Mouse (Mus musculus): Measurements from ENCODE around the gene Eya3.
A peak's percentile ranks its signal among the peaks of the same experiment; 100 is the strongest.
"Not testable (repeated sequence)": the region's sequence is repeated elsewhere in the genome, so short reads cannot be mapped to it uniquely, and the experiment has no call there.

The Eya3 gene

GRCm38 (mm10) chr4:132741491-132741890 lies 102.7 kb downstream of the Eya3 start:
- peak; percentile 44 for DNase-seq (ENCODE audit: low read depth)

GRCm38 (mm10) chr4:132743992-132744911 lies 105.5 kb downstream of the Eya3 start:
- DNase-seq (ENCODE audit: low read depth): no peak

- DNase-seq (ENCODE audit: low read depth): peak; percentile 46
Measured at GRCm38 (mm10) chr4:132746911-132747517, 108.2 kb downstream of the Eya3 start.

GRCm38 (mm10) chr4:132747664-132748259 lies 109.0 kb downstream of the Eya3 start:
- DNase-seq (ENCODE audit: low read depth): peak; percentile 71

- DNase-seq (ENCODE audit: low read depth): no peak
Measured at GRCm38 (mm10) chr4:132748778-132749177, 110.0 kb downstream of the Eya3 start.

GRCm38 (mm10) chr4:132749258-132749982 lies 110.6 kb downstream of the Eya3 start:
- DNase-seq (ENCODE audit: low read depth): no peak

GRCm38 (mm10) chr4:132752992-132753391 lies 114.2 kb downstream of the Eya3 start:
- no peak for DNase-seq (ENCODE audit: low read depth)

GRCm38 (mm10) chr4:132756974-132757373 lies 118.2 kb downstream of the Eya3 start, which contains the start of gene Smpdl3b:
Smpdl3b (minus strand) TSS chr4:132757252.
- DNase-seq (ENCODE audit: low read depth): peak; percentile 68

GRCm38 (mm10) chr4:132757633-132758351 lies 119.0 kb downstream of the Eya3 start:
- DNase-seq (ENCODE audit: low read depth): no peak

GRCm38 (mm10) chr4:132760296-132760695 lies 121.5 kb downstream of the Eya3 start:
- DNase-seq (ENCODE audit: low read depth): no peak

- DNase-seq (ENCODE audit: low read depth): no peak
Measured at GRCm38 (mm10) chr4:132762602-132763001, 123.8 kb downstream of the Eya3 start.

- not testable (repeated sequence) for DNase-seq (ENCODE audit: low read depth)
Measured at GRCm38 (mm10) chr4:132763125-132763524, 124.3 kb downstream of the Eya3 start.

GRCm38 (mm10) chr4:132767914-132768876 lies 129.4 kb downstream of the Eya3 start, which contains the start of gene Rpa2:
Rpa2 (plus strand) TSS chr4:132768332.
- peak; percentile 100 for DNase-seq (ENCODE audit: low read depth)

- no peak for DNase-seq (ENCODE audit: low read depth)
Measured at GRCm38 (mm10) chr4:132771776-132772175, 133.0 kb downstream of the Eya3 start.

Measured in naive thymus-derived CD4-positive, alpha-beta T cell, adult 2 months (primary cell).